Mouse (Mus musculus): ENCODE results near the gene Fsd1l. TPM values are rescaled to one million over a fixed set of nuclear protein-coding genes. Genes with fewer than 3 reads are reported as not detected.

Fsd1l gene
- polyA plus RNA-seq, 1 experiment from 2014 or later, result 18.8 TPM

DNA sequence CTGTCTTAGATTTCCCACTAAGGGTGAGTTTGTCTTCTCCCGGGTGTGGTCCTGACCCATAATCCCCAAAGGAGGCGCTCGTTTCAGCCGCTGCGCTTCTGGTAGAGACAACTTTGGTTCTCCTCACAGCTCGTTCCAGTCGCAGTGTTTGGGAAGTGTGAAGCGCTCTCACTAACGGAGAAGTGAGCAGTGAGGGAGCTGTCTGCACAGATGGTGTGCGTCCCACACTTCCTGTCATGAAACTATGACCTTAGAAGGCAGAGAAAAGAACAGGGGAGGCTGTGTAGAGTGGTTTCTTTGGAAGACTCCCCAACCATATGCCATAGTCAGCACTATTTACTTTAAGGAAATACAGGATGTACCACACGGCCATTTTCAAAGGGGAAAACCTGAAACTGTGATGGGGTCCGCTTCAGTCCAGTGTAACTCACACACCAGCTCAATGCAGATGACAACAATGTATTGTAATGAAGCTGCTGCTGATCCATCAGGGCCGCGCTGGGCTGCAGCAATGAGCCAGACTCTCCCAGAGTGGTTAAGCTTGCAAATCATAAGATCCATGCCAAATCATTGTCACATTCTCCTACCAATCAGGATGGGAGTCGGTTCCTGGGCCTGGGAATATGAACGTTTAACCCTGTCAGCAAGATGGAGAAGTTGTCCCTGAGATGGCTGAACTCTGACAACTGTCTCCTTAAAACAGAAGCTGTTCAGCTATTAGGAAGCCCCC, 119.3 kb downstream of the Fsd1l start:
- Histone ChIP-seq H3K27ac (no peak overlapping the region), H3K9ac (no peak overlapping the region), H3K4me2 (no peak overlapping the region), H3K27me3 (no peaks in the 10 kb centered on the region), H3K36me3 (peaks cover 39% of the 10 kb centered on the region), H3K4me3 (no peak overlapping the region), H3K9me3 (no peaks in the 10 kb centered on the region), H3K4me1 (no peaks in the 10 kb centered on the region)
- no peak for ATAC-seq (ENCODE audit: insufficient number of reproducible peaks, insufficient read depth, low FRiP score, low TSS enrichment, low read depth)
- WGBS, result 83% methylated on average over 16 of the region's 16 CpGs

Other genes with a start within 250 kb of the Fsd1l start
- gene Slc44a1, start 191.1 kb upstream of the Fsd1l start, polyA plus RNA-seq (2015; fragmentation: Nextera tagmentation; extraction: Ambion mirVana), result 37.3 and 44.6 TPM in 2 replicates
- gene Fktn, start 82.5 kb downstream of the Fsd1l start, polyA plus RNA-seq (2015; fragmentation: Nextera tagmentation; extraction: Ambion mirVana), result 13.8 and 14.6 TPM in 2 replicates
- 0.22 and 0.32 TPM in 2 replicates for gene Tal2, start 148.2 kb downstream of the Fsd1l start, polyA plus RNA-seq (2015; fragmentation: Nextera tagmentation; extraction: Ambion mirVana)
- gene Tmem38b, start 194.6 kb downstream of the Fsd1l start, polyA plus RNA-seq (2015; fragmentation: Nextera tagmentation; extraction: Ambion mirVana), result 7.9 and 8.8 TPM in 2 replicates